Comparison of ENCODE assay signal across 27 mouse cellular contexts in genomic region chr12:45644180-45644579, GRCm38 (mm10).
"Had no signal": no experiment of that assay in that cellular context is flagged by ENCODE, and none has a peak within 500 bp of the region (broad histone marks: within the 10 kb centered on the region; RNA-seq: fewer than 3 reads in every experiment).

No protein-coding gene starts in this region.

- H3K9ac ChIP-seq: heart, embryonic 13.5 days; heart, embryonic 15.5 days; hindbrain, embryonic 13.5 days; hindbrain, embryonic 15.5 days; intestine, embryonic 15.5 days; limb, embryonic 13.5 days; limb, embryonic 15.5 days; liver, embryonic 12.5 days; liver, embryonic 14.5 days had no signal

- ATAC-seq: hindbrain, postnatal 0 days; intestine, embryonic 15.5 days; liver, embryonic 12.5 days had no signal

- H3K27me3 ChIP-seq: heart, embryonic 13.5 days; heart, embryonic 15.5 days; hindbrain, embryonic 13.5 days; hindbrain, embryonic 15.5 days; intestine, embryonic 15.5 days; limb, embryonic 13.5 days; limb, embryonic 15.5 days; liver, embryonic 12.5 days had no signal

- H3K36me3 ChIP-seq: heart, embryonic 13.5 days; heart, embryonic 15.5 days; hindbrain, embryonic 13.5 days; hindbrain, embryonic 15.5 days; intestine, embryonic 15.5 days; limb, embryonic 13.5 days; limb, embryonic 15.5 days; liver, embryonic 12.5 days had no signal

- H3K4me2 ChIP-seq: heart, embryonic 11.5 days; heart, embryonic 13.5 days; heart, embryonic 15.5 days; hindbrain, embryonic 13.5 days; hindbrain, embryonic 15.5 days; intestine, embryonic 15.5 days; limb, embryonic 13.5 days; limb, embryonic 15.5 days; liver, embryonic 12.5 days had no signal

- H3K9me3 ChIP-seq: heart, embryonic 13.5 days; heart, embryonic 15.5 days; hindbrain, embryonic 13.5 days; hindbrain, embryonic 15.5 days; intestine, embryonic 15.5 days; limb, embryonic 13.5 days; limb, embryonic 15.5 days; liver, embryonic 12.5 days had no signal

- H3K4me1 ChIP-seq: heart, embryonic 13.5 days; heart, embryonic 15.5 days; hindbrain, embryonic 13.5 days; hindbrain, embryonic 15.5 days; intestine, embryonic 15.5 days; limb, embryonic 13.5 days; limb, embryonic 15.5 days; liver, embryonic 12.5 days had no signal

- H3K4me3 ChIP-seq: gastrocnemius, adult 2 months; heart, adult 2 months; heart, embryonic 13.5 days; heart, embryonic 15.5 days; hindbrain, embryonic 13.5 days; hindbrain, embryonic 15.5 days; intestine, embryonic 15.5 days; left cerebral cortex, adult 2 months; limb, embryonic 13.5 days; limb, embryonic 15.5 days; liver, embryonic 12.5 days had no signal

- DNase-seq: gastrocnemius, adult 2 months; gastrocnemius, postnatal 10 days; gastrocnemius, postnatal 25 days; heart, adult 11 months; heart, adult 2 months; heart, postnatal 14 days; heart, postnatal 36 days; kidney, adult 11 months; kidney, adult 2 months; kidney, adult 9 months; kidney, postnatal 10 days; kidney, postnatal 25 days; kidney, postnatal 4 days; left cerebral cortex, postnatal 4 days; lung, adult 18-20 months had no signal

- H3K27ac ChIP-seq: gastrocnemius, adult 2 months; heart, adult 2 months; heart, embryonic 13.5 days; heart, embryonic 15.5 days; hindbrain, embryonic 13.5 days; hindbrain, embryonic 15.5 days; hindbrain, postnatal 0 days; intestine, embryonic 15.5 days; left cerebral cortex, adult 2 months; limb, embryonic 13.5 days; limb, embryonic 15.5 days; liver, embryonic 12.5 days; liver, embryonic 14.5 days had no signal
